Mouse (Mus musculus) lung, embryonic 15.5 days (tissue): Measurements from ENCODE around the gene Unc13a. TPM values are rescaled to one million over a fixed set of nuclear protein-coding genes. Genes with fewer than 3 reads are reported as not detected.

Experiments
- ATAC-seq: fragments of 200-750 bp; cut with Nextera tagmentation; 2 replicates; pipeline ENCODE4 v1.8.0; 2017; ENCODE audit warnings: moderate number of reproducible peaks, borderline replicate concordance; ENCODE audit not compliant: low FRiP score, low TSS enrichment; ENCODE audit errors: extremely low read depth
- H3K27ac ChIP-seq: fragments of 300-500 bp; sonication (generic); 2 replicates; pipeline ENCODE4 v1.5.1; 2015; ENCODE audit warnings: moderate library complexity, mild to moderate bottlenecking, inconsistent platforms
- H3K27me3 ChIP-seq: fragments of 300-500 bp; sonication (generic); 2 replicates; pipeline ENCODE4 v1.6.1; 2015; ENCODE audit warnings: inconsistent platforms
- H3K36me3 ChIP-seq: fragments of 300-500 bp; sonication (generic); 2 replicates; pipeline ENCODE4 v1.6.1; 2015; ENCODE audit warnings: inconsistent platforms
- H3K4me1 ChIP-seq: fragments of 300-500 bp; sonication (generic); 2 replicates; pipeline ENCODE4 v1.6.1; 2015; ENCODE audit warnings: inconsistent platforms
- H3K4me2 ChIP-seq: fragments of 300-500 bp; sonication (generic); 2 replicates; pipeline ENCODE4 v1.6.1; 2015; ENCODE audit warnings: inconsistent platforms, mild to moderate bottlenecking, moderate library complexity
- H3K4me3 ChIP-seq: fragments of 300-500 bp; sonication (generic); 2 replicates; pipeline ENCODE4 v1.5.1; 2015; ENCODE audit warnings: mild to moderate bottlenecking, inconsistent platforms
- H3K9ac ChIP-seq: fragments of 300-500 bp; sonication (generic); 2 replicates; pipeline ENCODE4 v1.6.1; 2015; ENCODE audit warnings: inconsistent platforms
- H3K9me3 ChIP-seq: fragments of 300-500 bp; sonication (generic); 2 replicates; pipeline ENCODE4 v1.6.1; 2016; ENCODE audit warnings: inconsistent platforms
- WGBS: fragments of 180-500 bp; shearing (Covaris S2); methylation state at CpG from one replicate; pipeline ENCODE4 v1.1.7; 2015; 5-methylcytosine and 5-hydroxymethylcytosine counted together
- polyA plus RNA-seq: library from polyadenylated mRNA; unstranded; fragments of >200 nt; fragmentation: Nextera tagmentation; extraction: Ambion mirVana; gene quantifications from 2 replicates; pipeline ENCODE4 v1.2.1, GENCODE M21; 2015

The Unc13a gene
- polyA plus RNA-seq, 1 experiment from 2014 or later, result 0.66 TPM

DNA sequence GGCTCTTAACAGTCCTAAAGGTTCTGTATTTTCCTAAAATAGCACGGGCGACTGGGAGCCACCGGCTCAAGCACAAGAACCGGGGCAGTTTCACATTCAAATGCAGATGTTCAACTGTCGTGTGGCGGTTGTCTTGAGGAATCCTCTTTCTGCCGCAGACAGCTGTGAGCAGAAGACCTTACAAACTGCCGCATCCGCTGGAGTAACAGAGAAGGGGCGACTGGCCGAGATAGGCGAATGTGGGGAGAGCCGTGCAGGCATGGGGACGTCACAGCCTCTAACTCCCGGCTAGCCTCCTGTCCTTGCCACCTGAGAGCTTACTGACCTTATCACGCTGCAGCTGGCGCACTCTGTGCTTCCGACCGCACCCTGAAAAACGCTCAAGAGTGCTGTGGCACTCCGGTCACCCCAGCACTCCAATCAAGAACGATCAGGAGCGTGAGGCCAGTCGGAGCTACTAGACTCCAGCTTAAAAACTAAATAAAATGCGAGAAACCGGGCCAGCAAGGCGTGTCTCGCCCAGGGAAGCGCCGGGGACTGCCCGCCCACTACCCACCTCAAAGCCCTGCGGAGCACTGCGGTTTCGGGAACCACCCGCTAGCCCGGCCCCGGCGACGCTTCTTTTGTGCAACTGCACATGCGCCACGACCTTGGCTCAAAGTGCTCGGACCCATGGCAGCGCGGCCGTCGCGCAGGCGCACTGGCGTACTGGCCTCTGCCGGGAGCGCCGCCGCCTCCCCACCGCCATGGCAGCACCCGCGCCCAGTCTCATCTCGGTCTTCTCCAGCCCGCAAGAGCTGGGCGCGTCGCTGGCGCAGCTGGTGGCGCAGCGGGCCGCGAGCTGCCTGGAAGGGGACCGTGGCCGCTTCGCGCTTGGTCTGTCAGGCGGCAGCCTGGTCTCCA, 79.8 kb downstream of the Unc13a start, which contains the start of gene Pgls:
Gene Pgls (plus strand): TSS at position 706 of the 903 bp plus-strand sequence.
- peak within 1 kb of the TSS; percentile 72 for H3K4me3 ChIP-seq
- H3K27ac ChIP-seq, result peak within 1 kb of the TSS; percentile 98
- no peaks in the 10 kb centered on the region for H3K27me3 ChIP-seq
- peaks cover 28% of the 10 kb centered on the region for H3K4me1 ChIP-seq
- no peaks in the 10 kb centered on the region for H3K9me3 ChIP-seq
- peak within 1 kb of the TSS; percentile 89 for H3K4me2 ChIP-seq
- peak; percentile 93 for ATAC-seq
- peak within 1 kb of the TSS; percentile 83 for H3K9ac ChIP-seq
- under 1% methylated on average over 71 of the region's 71 CpGs for WGBS
- no peaks in the 10 kb centered on the region; the same call in 1 of the 2 replicates for H3K36me3 ChIP-seq

DNA sequence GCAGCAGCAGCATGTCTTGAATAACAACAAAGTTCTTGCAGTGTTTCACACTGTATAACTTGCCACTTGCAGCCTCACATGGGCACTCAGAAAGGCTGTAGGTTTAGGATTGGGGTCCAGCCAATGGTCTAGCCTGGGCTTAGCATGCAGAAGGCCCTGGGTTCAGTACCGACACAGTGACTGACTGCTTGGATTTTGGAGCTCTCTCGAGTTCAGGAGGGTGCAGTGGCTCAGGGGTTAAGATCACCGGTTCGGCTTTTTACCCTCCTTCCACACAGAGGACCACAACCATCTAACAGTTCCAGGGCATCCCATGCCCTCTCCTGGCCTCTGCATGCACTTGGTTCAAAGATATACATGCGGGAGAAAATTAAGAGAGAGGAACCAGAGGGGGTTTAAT, 80.5 kb downstream of the Unc13a start:
- Histone ChIP-seq H3K36me3 (no peaks in the 10 kb centered on the region; the same call in 1 of the 2 replicates), H3K9ac (peak overlapping the region; percentile 83), H3K4me3 (peak overlapping the region; percentile 72), H3K9me3 (no peaks in the 10 kb centered on the region), H3K27ac (no peak overlapping the region), H3K4me2 (peak overlapping the region; percentile 89), H3K27me3 (no peaks in the 10 kb centered on the region), H3K4me1 (peaks cover 21% of the 10 kb centered on the region)
- ATAC-seq, result no peak
- 13% methylated on average over 5 of the region's 5 CpGs for WGBS

DNA sequence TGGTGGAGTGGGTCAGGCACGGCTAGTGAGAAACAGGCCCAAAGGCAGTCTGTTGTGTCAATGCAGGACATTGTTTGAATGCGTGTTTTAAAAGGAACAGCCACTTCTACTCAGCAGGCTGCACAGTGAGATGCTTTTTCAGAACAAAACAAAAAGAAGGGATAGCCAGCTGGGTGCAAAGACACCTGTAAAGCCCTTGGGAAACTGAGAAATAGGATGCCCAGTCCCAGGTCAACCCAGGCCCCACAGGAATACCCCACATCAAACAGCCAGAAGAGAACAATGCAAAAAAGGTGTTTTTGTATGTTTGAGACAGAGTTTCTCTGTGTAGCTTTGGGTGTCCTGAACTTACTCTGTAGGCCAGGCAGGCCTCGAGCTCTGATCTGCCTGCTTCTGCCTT, 82.8 kb downstream of the Unc13a start:
- Histone ChIP-seq H3K9ac (no peak overlapping the region), H3K9me3 (no peaks in the 10 kb centered on the region), H3K27me3 (no peaks in the 10 kb centered on the region), H3K27ac (no peak overlapping the region), H3K4me2 (no peak overlapping the region), H3K36me3 (peaks cover 7% of the 10 kb centered on the region; the same call in 1 of the 2 replicates), H3K4me1 (peaks cover 17% of the 10 kb centered on the region), H3K4me3 (no peak overlapping the region)
- no peak for ATAC-seq
- WGBS, result 61% methylated on average over 3 of the region's 3 CpGs

DNA sequence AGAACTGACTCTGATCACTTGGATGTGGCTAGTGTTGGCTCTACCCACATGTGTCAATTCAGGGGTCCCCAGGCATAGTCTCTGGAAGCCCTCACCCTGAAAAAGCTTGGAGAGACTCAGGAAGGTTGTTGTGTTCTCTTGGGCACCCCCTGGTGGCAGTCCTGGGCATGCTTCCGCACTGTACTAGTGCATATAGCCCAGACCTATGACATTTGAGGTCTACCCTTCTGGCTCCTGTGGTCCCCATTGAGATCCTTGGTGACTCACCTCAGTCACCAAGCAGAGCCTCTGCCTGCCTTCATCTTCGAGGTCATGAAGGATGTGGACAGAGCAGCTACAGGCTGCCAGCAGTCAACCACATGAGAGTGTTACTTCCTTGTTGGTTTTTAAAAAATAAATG, 84.7 kb downstream of the Unc13a start:
- 72% methylated on average over 2 of the region's 2 CpGs for WGBS
- H3K9ac ChIP-seq, result no peak overlapping the region
- peaks cover 7% of the 10 kb centered on the region; the same call in 1 of the 2 replicates for H3K36me3 ChIP-seq
- H3K9me3 ChIP-seq, result no peaks in the 10 kb centered on the region
- ATAC-seq, result no peak
- no peak overlapping the region for H3K4me2 ChIP-seq
- peaks cover 6% of the 10 kb centered on the region for H3K4me1 ChIP-seq
- no peak overlapping the region for H3K27ac ChIP-seq
- no peaks in the 10 kb centered on the region for H3K27me3 ChIP-seq
- H3K4me3 ChIP-seq, result no peak overlapping the region

DNA sequence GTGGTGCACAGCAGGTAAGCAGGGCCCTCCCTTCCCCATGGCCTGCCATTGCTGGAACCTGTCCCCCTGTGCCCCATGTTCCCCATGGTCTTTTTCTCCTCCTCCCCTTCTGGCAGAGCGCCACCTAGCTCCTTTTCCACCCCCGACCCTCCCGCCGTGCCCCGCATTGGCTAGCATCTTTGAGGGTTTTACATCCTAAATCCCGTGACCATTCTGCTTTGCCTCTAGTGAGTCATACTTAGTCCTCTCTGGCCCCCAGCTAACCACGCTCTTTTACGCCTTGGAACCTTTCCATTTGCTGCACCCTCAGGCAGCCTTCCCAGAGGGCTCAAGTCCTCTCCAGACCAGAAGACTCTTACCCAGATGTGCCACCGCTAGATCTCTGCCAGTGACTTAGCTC, 91.4 kb downstream of the Unc13a start:
- H3K4me1 ChIP-seq, result no peaks in the 10 kb centered on the region
- ATAC-seq, result no peak
- 54% methylated on average over 9 of the region's 9 CpGs for WGBS
- no peak overlapping the region for H3K27ac ChIP-seq
- no peaks in the 10 kb centered on the region for H3K27me3 ChIP-seq
- no peak overlapping the region for H3K4me2 ChIP-seq
- no peaks in the 10 kb centered on the region for H3K9me3 ChIP-seq
- H3K9ac ChIP-seq, result no peak overlapping the region
- no peak overlapping the region for H3K4me3 ChIP-seq
- H3K36me3 ChIP-seq, result peaks cover 7% of the 10 kb centered on the region; the same call in 1 of the 2 replicates

DNA sequence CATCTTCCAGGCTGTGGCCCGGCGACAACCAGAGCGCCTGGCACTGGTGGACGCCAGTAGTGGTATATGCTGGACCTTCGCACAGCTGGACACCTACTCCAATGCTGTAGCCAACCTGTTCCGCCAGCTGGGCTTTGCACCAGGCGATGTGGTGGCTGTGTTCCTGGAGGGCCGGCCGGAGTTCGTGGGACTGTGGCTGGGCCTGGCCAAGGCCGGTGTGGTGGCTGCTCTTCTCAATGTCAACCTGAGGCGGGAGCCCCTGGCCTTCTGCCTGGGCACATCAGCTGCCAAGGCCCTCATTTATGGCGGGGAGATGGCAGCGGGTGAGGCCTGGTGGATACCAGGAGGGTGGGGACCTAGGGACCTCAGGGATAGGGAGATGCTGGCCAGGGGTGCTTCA, 92.1 kb downstream of the Unc13a start:
- H3K4me3 ChIP-seq, result no peak overlapping the region
- no peaks in the 10 kb centered on the region for H3K9me3 ChIP-seq
- no peak for ATAC-seq
- WGBS, result 88% methylated on average over 14 of the region's 14 CpGs
- H3K27me3 ChIP-seq, result no peaks in the 10 kb centered on the region
- H3K4me2 ChIP-seq, result no peak overlapping the region
- no peak overlapping the region for H3K27ac ChIP-seq
- no peak overlapping the region for H3K9ac ChIP-seq
- peaks cover 2% of the 10 kb centered on the region; the same call in 1 of the 2 replicates for H3K36me3 ChIP-seq
- no peaks in the 10 kb centered on the region for H3K4me1 ChIP-seq

DNA sequence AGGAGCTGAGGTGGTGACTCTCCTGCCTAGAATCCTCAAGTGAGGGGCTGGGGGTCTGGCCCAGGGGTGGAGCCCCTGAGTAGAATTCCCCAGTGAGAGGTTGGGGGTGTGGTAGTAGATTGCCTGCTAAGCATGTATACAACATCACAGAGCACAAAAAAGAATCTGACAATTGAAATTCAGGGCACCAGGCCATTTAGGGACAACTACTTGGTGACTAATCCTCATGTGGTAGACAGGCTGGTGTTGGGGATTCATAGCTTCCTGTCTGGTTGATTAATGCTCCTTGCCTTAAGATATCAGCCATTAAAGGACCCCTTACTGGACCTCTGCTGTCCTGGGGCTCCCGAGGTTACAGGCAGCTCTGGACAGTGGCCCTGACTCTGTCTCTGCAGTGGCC, 92.5 kb downstream of the Unc13a start:
- Histone ChIP-seq H3K27me3 (no peaks in the 10 kb centered on the region), H3K27ac (no peak overlapping the region), H3K9ac (no peak overlapping the region), H3K4me1 (no peaks in the 10 kb centered on the region), H3K4me3 (no peak overlapping the region), H3K4me2 (no peak overlapping the region), H3K9me3 (no peaks in the 10 kb centered on the region), H3K36me3 (no peaks in the 10 kb centered on the region; the same call in 1 of the 2 replicates)
- ATAC-seq, result no peak
- 67% methylated on average over 1 of the region's 1 CpGs for WGBS

DNA sequence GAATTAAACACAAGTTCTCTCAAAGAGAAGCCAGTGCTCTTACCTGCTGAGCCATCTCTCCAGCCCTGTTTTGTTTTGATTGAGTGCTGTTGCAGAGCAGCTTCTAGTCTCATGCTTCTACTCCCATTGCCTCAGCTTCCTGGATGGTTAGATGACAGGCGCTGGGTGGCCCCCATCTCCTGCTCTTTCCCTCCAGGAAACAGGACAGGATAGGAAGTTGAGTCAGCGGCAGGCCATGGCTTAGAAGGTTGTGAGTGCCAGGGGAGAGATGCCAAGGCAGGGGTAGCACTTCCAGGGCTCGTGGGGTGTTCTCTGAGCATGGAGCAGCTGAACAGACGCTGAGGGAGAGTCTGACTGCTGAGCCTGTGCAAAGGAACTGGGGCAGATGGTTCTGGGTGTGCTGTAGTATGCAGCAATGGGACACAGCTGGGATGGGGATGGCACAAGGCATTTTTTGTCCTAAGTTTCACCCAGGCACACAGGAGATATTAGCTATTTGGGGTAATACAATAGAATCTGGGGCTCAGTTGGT, 93.6 kb downstream of the Unc13a start:
- Histone ChIP-seq H3K9me3 (no peaks in the 10 kb centered on the region), H3K27me3 (no peaks in the 10 kb centered on the region), H3K36me3 (no peaks in the 10 kb centered on the region; the same call in 1 of the 2 replicates), H3K4me1 (peaks cover 3% of the 10 kb centered on the region), H3K27ac (no peak overlapping the region), H3K4me2 (no peak overlapping the region), H3K4me3 (no peak overlapping the region), H3K9ac (no peak overlapping the region)
- no peak for ATAC-seq
- 58% methylated on average over 4 of the region's 4 CpGs for WGBS

DNA sequence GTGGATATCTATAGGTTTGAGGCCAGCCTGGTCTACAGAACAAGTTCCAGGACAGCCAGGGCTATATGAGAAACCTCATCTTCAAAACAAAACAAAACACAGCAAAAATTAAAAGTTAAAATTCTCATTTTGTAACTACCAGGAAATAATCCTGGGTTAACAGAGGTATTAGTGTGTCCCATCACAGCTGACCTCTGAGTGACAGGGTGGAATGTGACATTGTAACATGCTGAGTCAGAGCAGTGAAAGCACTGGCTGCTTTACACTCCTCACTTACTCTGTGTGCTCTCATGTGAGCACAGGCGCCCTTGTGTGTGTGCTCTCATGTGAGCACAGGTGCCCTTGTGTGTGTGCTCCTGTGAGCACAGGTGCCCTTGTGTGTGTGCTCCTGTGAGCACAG, 96.5 kb downstream of the Unc13a start:
- no peaks in the 10 kb centered on the region for H3K9me3 ChIP-seq
- no peaks in the 10 kb centered on the region for H3K27me3 ChIP-seq
- no peaks in the 10 kb centered on the region for H3K36me3 ChIP-seq
- peaks cover 22% of the 10 kb centered on the region for H3K4me1 ChIP-seq
- no peak for ATAC-seq
- H3K4me3 ChIP-seq, result no peak overlapping the region
- H3K4me2 ChIP-seq, result no peak overlapping the region
- 31% methylated on average over 1 of the region's 1 CpGs for WGBS
- H3K27ac ChIP-seq, result no peak overlapping the region
- H3K9ac ChIP-seq, result no peak overlapping the region

DNA sequence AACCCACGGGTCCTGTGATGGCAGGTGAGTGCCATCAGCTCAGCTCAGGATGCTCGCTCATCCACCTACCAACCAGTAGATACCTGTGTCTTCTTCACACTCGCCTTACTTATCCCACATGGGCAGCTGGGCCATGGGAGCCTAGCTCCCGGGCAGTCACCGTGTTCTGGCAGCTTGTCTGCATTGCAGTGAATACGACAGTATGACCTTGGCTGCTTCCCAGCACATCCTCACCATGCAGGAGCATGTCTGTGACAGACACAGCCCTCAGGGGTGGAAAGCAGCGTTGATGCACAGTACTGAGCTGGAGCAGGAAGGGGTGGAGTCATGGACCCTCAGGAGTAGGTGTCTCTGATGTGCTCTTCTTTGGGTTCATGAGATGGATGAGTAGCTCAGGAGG, 97.1 kb downstream of the Unc13a start:
- Histone ChIP-seq H3K9ac (no peak overlapping the region), H3K4me1 (peaks cover 27% of the 10 kb centered on the region), H3K36me3 (no peaks in the 10 kb centered on the region), H3K27me3 (no peaks in the 10 kb centered on the region), H3K4me3 (no peak overlapping the region), H3K4me2 (no peak overlapping the region), H3K27ac (no peak overlapping the region), H3K9me3 (no peaks in the 10 kb centered on the region)
- ATAC-seq, result no peak
- WGBS, result 58% methylated on average over 7 of the region's 7 CpGs
